Mouse (Mus musculus): ENCODE measurements around the gene Tmem119.

DNA sequence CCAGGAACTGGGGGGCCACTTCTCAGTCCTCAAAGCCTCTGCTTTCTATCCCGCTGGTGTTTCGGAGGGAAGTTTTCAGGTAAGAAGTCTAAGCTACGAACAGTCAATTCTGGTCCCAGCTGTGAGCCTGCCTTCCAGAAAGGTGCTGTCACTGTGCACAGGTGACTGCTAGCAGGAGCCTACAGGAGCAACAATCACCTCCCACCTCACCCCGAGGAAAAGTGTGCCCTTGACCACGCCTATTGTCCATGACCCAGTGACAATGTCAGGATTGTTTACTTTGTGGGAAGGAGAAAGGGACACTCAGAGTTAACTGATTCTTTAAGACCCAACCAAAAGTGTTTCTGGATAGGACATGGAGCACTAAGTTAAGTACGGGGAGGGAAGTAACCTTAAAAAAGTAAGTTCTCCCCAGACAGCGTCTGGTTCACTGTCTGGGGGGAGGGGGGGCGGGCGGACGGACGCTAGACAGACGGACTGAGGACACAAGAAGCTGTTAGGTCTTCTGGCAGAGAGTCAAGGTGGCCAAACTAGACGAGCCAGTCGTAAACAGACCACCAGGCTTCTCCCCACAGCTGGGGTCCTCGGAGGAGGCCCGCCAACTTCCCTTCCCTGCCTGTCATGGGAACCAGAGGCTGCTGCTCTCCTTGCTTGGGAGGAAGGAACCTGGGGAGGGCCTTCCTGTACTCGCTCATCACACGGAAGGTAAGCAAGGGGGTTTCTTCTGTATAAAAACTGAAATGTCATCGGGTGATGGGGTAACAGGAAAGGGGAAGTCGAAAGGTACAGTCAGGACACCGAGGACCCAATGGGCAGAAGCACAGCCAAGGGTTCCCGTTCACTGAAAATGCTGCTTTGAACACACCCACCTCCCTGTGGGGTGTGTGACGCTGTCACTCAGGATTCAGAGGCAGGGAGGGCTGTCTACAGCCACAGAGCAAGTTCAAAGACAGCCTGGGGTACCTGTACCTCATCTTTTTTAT is 41.2 kb upstream of the Tmem119 start:
- no peak for TF ChIP-seq CTCF (IDR thresholded peaks at IDR 0.05; ENCODE audit: low read depth)
- TF ChIP-seq EP300 (IDR thresholded peaks at IDR 0.05; ENCODE audit: low read depth) = no peak

All from liver, embryonic 14.5 days (tissue).